Mouse (Mus musculus): ENCODE results near the gene Stom.
A peak's percentile ranks its signal among the peaks of the same experiment; 100 is the strongest.

The Stom gene

DNA sequence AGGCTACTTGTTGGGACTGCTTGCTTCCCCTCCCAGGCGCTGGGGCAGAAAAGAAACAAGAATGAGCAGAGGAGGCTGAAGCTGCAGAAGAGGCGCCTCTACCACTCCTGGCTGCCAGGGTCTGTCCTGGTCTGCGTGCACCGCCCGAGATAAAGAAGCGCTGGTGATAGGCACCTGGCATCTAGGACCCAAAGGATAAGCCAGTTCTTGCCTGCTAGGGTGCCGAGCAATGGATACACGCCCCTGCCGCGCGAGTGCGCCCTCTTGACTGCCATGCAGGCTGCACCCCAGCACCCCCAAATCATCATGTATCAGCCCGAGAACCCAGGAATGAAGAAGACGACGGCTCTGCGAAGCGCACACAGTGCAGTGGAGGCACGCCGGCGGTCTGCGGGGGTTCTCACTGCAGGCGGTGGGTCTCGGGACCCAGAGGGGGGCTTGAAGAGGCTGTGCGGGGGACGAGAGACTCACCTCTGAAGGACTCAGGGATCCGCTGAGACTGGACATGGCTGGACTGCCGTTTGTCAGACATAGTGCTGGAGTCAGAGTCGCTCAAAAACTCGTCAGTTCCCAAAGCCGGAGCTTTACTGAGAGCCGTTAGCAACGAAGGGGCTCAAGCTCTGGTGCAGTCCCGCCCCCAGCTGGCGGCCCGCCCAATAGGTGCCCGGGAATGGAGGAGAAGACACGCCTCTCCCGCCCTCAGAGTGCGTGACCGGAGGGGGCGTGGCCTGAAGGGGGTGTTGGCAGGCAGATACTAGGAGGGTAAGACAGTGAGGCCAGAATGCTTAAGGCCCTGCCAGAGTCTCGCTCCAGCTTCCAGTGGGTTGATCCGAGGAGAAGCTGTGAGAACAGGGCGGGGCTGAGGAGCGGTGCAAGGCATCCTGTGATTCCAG is at the start of gene Stom:
Gene Stom, minus strand, starts transcription at position 589 of the 893 bp plus-strand sequence.
- DNase-seq = peak; percentile 97 to 98

DNA sequence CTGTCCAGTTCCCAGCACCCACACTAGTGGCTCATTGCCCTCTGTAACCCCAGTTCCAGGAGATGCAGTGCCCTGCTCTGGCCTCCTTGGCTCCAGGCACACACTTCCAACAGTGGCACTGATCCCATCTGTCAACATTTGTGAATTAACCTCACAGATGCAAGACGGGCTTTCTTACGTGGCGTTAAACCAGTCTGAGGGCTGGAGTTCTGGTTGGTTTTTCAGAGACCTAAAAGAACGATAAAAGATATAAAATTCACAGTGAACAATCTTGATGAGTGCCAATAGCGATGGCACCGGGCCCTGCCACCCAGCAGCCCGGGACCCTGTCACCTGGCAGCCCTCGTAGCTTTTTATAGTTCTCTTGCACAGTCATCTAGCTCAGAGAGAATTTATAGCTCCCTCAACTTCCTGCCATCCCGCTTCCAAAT is 48.7 kb upstream of the Stom start:
- no peak for DNase-seq

DNA sequence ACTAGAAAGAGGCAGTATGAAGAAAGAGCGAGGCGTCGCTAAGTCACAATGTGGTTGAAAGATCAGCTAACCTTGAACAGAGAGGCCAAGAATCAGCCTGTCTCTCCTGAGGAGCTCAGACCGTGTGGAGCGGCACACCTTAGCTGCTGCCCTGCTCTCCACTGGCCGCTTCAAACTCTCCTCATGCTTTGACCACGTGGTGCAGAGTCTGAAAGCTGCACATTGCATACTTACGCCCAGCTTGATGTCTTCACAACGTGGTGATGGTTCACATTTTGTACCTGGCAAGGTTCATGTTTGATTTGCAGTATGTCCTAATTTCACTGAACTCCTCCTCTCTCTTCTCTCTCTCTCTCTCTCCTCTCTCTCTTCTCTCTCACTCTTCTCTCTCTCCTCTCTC is 42.5 kb upstream of the Stom start:
- no peak for DNase-seq

DNA sequence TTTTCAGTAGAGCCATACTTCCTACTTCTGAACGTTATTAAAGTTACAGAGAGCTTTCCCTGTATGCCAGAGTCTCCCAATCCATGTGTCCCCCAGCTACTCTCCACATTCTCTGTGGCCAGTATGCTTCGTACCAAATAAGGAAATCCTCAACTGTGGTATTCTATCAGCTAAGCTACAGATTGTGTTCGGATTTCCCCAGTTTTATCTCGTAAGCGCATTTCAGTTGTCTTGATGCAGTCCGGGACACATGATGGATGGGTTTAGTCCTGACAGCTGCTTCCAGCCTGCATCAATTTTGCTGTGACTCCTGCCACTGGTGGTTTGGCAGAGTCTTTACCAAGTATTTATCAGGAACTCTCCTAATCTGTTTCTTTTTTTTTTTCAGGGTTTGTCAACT is 40.8 kb upstream of the Stom start:
- no peak for DNase-seq

DNA sequence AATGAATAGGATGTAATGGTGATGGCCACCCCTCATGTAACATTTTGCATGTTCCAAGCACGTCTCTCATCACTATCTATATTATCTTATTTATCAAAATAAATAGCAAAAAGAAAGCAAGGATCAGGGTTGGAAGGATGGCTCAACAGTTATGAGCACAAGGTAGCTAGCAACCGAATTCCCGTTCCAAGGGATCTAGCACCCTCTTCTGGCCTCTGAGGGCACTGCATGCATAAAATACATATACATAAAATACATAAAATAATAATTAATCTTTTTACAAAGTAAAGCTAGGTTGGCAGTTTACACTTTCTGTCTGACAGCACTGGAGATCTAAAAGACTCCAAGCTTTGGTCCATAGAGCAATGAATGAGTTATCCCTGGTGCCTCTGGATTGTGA is 36.2 kb upstream of the Stom start:
- DNase-seq = no peak

DNA sequence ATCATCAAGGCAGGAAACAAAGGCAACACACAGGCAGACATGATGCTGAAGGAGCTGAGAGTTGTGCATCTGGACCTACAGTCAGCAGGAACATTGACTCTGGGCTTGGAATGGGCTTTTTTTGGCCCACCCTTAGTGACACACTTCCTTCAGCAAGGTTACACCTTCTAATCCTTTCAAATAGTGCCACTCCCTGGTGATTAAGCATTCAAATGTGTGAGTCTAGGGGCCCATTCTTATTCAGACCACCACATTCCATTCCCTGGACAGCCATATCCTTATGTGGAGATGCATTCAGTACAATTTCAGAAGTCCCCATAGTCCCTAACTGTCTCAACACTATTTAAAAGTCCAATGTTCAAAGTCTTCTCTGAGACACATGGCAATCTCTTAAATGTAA is 33.9 kb upstream of the Stom start:
- DNase-seq = no peak

DNA sequence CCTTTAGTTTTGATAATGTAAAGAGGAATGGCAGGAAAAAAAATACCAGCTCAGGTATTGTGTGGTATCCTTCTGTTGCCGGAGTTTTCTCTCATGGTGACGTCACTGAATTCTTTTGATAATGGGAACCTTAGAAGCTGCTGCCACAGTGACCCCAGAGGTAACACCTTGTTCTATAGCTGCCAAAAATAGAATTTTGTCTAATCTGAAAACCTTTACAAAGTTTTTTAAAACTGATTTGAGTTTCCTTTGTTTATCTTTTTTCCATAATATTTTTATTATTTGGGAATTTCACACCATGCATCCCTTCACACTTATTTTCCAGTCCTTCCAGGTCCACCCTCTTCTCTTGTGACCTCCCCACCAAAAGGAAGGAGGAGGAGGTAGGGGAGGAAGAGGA is 30.9 kb upstream of the Stom start, which contains the start of gene 4930568D16Rik:
Gene 4930568D16Rik, minus strand, starts transcription at position 101 of the 400 bp plus-strand sequence.
- DNase-seq = no peak

DNA sequence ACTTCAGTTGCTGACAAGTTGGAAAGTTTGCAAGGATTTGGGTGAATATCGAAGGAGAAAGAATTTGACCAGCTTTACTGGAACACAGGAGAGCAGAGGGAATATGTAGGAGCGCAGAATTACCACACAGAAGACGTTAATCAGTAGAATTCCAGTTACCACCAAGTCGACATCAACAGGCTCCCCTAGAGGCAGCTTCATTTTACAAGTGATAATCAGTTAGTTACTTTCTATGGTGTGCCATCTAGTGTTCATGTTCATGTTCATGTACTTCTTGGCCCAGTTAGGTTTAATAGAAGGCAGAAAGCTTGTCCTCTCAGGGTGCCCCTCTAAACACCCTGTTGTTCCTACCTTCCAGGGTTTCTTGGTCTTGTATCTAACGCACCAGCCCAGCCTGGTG is 12.4 kb upstream of the Stom start:
- DNase-seq = no peak

DNA sequence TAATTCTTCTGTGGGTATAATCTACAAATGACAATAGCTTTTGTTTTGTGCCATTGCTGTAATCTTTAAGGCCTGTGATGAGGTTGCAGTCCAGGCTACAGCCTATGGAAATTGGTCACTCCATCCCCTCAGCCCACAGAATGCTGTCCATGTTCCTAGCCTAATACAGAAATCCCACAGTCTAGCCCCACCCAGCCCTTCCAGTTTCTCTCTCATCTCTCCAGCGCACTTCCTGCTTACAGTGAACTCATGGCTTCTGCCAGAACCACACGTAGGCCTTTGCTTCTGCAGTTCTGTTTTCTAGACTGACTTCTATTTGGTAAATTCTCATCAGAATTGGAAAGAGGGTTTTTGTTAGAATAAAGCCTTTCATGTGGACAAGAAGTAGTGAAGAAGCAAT is 9.2 kb upstream of the Stom start:
- DNase-seq = no peak

DNA sequence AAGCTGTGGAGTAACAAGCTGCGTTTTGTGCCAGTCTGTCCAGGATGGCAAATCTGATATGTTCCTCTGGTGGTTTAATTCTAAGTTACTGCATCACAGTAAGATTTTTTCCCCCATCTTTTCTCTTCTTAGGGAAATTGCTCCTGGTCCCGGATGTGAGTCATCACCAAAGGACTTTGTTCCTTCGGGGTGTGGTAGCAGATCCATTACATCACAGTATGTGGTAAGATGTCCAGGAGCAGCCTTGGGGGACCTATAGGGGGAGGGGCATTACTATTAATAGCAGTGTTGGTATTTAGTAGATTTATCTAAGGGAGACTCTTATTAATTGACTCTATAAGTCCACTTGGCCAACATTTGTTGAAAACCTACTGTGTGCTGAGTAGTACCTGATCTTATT is 5.8 kb upstream of the Stom start:
- DNase-seq = no peak

DNA sequence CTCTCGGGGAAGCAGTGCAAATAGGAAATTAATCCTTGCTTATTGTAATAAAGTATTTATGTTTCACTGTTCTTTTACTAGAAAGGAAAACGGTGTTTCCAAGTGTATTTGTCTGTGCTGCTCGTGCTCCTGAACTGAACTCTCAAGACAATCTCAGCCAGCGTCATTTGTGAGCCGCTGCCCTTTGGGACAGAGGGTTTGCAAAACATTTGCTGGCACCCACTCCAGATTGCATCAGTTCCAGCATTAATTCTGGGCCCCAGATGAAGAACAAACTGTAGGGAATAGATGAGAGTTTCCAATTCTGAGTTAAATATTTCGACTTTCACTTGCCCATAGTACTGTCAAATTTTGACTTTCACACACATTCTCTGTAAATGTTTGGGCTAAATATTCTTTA is 1.9 kb upstream of the Stom start:
- no peak for DNase-seq

DNA sequence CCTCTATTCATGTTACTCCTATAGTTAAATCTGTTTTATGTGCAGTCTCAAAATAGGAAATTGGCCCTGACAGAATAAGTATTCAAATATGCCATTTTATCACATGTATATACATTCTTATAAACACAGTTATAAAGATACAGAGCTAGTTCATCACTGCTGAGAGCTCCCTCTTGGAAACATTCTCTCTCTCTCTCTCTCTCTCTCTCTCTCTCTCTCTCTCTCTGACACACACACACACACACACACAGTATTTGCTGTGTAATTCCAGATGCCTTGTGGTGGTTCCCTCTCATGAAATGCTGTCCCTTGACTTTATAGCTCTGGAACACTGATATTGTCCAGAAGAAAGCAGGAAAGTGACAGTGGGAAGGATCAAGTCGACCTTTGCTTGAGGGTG is 1.3 kb upstream of the Stom start:
- no peak for DNase-seq

DNA sequence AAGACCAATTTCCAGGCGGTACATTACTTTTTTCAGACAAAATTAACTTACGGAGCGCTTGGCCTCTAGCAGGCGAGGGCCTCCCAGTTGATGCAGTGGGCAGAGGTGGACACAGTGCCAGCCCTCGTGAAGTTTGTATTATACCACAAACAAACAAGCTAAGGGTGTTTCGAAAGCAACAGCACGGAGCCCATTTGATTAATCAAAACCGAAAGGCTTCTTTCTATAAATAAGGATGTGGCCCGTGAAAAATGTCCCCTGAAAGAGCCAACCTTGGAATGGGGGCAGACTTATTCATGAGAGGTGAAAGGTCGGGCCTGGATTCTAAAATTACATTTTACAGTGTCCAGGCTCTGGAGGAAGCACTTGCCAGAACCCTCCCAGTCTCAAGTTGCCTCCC is 643 bp upstream of the Stom start:
- no peak for DNase-seq

DNA sequence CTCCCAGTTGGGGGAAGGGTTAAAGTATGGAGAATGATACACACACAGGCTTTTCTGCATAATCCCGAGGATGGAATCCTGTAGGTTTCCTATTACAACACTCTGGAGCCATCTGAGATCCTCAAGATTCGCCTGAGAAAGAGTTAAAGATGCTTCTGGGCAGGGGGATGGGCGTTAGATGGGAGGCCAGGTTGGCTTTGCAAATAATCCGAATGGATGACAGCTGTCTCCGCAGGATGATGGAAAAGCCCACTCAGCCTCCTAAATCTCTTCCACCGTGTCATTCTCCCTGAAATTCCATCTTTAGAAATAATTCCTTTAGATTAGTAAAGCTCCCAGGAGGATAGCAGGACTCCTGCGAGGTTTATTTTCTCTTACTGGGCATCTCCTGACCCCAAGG is 1.2 kb downstream of the Stom start:
- DNase-seq = no peak

DNA sequence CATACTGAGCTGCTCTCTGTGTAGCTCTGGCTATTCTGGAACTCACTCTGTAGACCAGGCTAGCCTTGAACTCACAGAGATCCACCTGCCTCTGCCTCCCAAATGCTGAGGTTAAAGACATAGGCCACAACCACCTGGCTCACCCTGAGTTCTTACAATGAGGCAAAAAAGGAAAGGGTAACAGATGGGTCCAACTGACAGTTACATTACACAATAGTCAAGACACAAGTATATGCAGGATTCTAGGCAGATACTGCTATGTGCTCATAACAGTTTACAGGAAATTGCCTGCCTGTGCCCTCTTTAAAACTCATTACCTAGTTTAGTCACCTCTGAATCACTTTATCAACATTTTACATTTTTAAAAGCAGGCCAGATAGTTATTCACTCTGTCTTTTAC is 3.1 kb downstream of the Stom start:
- no peak for DNase-seq

DNA sequence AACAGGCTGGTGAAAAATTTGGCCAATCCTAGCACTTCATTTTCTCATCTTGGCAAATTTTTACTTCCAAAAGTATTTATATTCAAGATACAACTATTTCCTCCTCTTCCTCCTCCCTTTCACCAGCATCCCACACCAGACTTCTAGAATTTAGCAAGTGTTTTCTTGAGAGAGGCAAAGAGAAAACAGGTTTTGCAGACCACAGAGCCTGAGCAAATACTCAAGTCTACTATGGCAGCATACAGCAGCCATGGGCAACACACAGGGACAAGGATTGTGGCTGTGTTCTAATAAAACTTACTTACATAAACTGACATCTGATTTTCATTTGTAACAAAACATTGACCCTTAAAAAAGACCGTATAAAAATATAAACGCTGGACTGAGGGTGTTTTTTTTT is 5.6 kb downstream of the Stom start:
- DNase-seq = no peak

DNA sequence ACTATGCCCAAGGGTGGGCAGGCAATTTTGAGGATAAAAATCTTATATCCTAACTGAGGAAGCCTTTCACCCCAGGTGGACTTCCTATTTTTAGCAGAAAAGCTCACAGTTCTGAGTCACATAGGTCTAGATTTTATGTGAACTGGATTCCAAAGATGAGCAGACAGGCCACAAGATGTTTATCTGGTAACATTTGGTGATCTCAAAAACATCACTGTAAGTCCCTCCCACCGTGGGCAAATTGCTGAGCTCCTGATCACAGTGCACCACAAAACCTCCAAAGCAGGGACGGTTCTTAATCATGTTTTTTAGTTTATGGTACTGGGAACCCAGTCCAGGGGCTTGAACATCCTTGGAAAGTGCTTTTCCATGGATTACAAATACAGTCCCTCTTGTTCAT is 7.7 kb downstream of the Stom start:
- DNase-seq = no peak

DNA sequence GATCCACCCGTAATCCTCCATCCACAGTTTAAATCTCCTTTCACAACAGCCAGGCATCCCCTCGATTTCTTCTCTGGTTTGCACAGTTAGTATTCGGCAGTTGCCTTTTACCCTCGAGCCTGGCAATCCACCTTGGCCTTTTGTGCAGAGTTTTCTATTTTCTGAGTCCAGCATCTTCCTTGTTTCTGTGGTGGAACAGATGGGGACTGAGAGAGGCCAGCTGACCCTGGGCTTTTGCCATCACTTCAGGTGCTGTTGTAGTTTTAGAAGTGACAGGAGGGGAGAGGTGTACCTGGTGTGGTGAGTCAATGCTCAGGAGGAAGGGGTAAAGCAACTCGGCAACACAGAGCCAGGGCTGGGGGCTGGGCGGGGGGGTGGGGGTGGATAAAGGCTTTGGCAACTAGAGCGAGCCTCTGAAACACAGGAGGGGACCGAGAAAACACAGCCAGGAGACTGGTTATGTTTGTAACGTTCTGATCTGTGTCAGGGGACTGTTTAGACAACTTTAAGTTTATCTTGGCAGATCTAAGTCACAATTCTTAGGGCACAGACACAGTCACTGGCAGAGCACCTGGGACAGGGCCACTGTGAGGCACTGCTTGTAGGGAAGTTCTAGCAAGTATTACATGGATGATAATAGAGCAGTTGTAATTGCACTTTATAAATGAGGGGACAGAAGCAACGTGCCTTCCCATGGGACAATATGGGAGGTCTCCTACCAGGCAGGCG is 8.5 kb downstream of the Stom start:
- no peak for DNase-seq

DNA sequence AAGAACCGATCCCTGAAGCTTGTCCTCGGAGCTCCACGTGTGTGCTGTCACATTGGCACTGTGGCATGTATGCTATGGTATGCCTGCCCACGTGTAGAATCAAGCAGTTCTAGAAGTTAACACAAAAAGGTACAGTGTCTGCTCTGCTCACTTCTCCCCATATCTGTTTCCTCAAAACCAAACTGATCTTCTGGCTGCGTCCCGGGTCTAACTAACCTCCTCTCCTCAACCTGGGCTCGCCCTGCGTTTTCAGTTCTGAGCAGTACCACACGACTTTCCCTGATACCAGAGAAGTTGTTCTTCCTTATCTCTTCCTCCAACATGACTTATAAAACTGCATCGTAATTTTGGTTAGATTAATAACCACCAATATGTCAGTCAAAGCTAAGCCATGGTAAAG is 9.2 kb downstream of the Stom start:
- no peak for DNase-seq

DNA sequence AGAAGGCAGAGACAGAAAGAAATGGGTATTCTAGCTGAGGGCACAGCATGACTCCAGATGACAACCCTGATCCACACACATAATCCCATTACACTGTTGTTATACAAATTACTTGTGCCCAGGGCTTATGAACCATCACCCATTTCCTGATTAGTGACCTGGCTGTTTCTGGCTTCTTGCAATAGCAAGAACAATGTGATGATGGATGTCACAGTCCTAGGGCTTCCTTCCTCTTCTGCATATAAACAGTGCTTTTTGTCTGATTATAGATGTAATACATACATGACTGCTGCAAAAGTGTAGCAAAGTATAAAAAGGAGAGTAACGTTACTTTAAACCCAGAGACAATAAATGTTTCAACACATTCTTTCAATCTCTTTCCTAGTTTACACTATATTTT is 9.8 kb downstream of the Stom start:
- no peak for DNase-seq

DNA sequence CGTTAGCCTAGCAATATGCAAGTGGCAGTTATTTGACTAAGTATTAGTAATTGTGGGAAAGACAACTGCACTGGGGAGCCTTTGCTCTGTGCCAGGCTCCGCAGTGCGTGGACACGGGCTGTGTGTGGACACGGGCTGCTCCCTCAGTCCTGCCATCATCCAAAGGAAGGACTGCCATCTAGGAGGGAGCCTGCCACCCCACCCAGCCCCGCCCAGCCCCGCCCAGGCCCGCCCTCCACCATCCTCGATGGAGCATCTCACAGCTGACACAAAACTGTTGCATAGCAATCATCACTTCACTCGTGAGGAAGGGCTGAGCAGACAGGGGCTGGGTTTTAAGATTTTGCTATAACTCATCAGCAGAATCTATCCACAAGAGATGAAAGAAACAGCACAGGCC is 10.8 kb downstream of the Stom start:
- DNase-seq = no peak

DNA sequence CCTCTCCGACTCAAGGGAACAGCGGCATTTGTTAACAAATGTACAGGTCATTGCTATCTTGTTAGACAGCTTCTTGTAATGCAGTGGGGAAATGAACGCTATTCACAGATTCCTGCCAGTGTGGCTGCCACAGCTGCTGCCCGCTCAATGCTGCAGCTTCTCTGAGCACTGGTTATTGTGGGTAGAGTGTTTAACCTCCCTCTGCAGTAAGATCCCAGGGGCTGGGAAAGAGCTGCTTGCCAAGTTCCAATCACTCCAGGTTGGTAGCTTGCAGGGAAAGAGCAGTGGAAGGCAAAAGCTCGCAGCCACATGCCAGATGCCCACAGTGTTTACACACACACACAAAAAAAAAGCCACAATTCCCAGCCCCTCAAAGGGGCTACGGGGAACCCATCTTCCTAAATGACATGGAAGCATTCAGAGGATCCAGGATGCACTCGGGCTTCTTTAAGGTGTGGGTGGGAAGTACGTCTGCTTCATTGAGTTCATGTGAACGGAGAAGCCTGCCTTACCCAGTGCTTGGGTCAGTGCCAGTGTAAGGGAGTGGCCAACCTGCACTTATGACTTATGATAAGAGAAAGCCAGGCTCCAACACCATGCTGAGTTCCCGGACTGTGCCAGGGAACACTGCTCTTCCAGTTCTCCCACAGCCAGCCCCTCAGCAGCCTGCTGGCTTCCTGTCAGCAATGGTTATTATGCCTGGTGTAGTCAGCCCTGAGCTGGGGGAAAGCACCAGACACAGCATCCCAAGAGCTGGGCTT is 14.2 kb downstream of the Stom start:
- DNase-seq = no peak

DNA sequence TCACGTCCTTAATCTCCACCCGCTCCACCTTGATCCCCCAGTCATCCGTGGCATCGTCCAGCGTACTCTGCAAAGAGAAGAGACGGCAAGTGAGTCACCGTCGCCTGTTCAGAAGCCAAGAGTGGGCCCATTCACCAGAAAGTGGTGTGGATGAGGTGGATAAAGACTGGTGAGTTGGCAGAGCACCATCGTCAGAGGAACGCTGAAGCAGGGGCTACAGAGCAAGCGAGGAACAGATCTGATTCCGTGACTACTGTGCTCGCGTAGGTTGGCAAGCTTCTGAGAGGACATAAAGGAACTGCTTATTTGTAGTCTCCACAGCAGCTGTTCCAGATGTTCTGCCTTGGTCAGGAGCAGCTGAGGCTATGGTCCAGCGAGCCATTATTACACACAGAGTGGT is 16.4 kb downstream of the Stom start:
- DNase-seq = no peak

DNA sequence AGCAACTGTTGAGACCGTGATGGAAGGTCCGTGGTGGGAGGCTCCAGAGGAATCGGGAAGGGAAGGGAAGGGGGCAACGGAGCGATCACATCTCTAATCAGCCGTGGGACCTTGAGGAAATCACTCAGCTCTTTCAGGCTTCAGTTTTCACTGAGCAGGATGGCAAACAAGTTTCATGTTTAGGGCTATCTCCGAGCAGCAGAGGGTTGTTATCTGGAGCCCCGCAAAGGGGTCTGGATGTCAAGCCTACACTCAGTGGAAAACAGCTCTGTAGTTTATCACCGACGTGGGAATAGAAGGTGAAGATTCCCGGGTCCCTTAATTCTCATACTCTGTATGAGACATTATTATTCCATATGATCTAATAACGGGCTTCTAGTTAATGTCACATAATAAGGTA is 18.4 kb downstream of the Stom start:
- no peak for DNase-seq
